Mouse (Mus musculus) hindbrain, postnatal 0 days (tissue): ENCODE measurements around the gene Apbb1ip. TPM values are rescaled to one million over a fixed set of nuclear protein-coding genes. Genes with fewer than 3 reads are reported as not detected.

Experiments used
- ATAC-seq: fragments of 200-750 bp; cut with Nextera tagmentation; 2 replicates; pipeline ENCODE4 v1.8.0; 2017; ENCODE audit warnings: mild to moderate bottlenecking, moderate TSS enrichment, moderate library complexity
- DNase-seq: peaks from one replicate; pipeline ENCODE4 v3.0.0-alpha.2; 2015; ENCODE audit warnings: low spot score
- H3K27ac ChIP-seq: fragments of 300-500 bp; sonication (generic); 2 replicates; pipeline ENCODE4 v1.5.1; 2014; ENCODE audit warnings: mild to moderate bottlenecking
- H3K27me3 ChIP-seq: fragments of 300-500 bp; sonication (generic); 2 replicates; pipeline ENCODE4 v1.6.1; 2014; ENCODE audit warnings: low read length, mixed read lengths; ENCODE audit not compliant: insufficient read depth
- H3K36me3 ChIP-seq: fragments of 300-500 bp; sonication (generic); 2 replicates; pipeline ENCODE4 v1.6.1; 2014; ENCODE audit warnings: low read length, mixed read lengths; ENCODE audit not compliant: insufficient read depth
- H3K4me1 ChIP-seq: fragments of 300-500 bp; sonication (generic); 2 replicates; pipeline ENCODE4 v1.6.1; 2014; ENCODE audit warnings: antibody characterized with exemption, low read length, mixed read lengths; ENCODE audit not compliant: insufficient read depth
- H3K4me2 ChIP-seq: fragments of 300-500 bp; sonication (generic); 2 replicates; pipeline ENCODE4 v1.6.1; 2014; ENCODE audit warnings: low read depth, mild to moderate bottlenecking, low read length, moderate library complexity, mixed read lengths
- H3K4me3 ChIP-seq: fragments of 300-500 bp; sonication (generic); 2 replicates; pipeline ENCODE4 v1.5.1; 2014; ENCODE audit warnings: low read length
- H3K9ac ChIP-seq: fragments of 300-500 bp; sonication (generic); replicated peaks from 2 replicates; pipeline ENCODE4 v1.6.1; 2014; ENCODE audit warnings: mild to moderate bottlenecking, low read length, moderate library complexity, mixed read lengths
- H3K9me3 ChIP-seq: fragments of 300-500 bp; sonication (generic); 2 replicates; pipeline ENCODE4 v1.6.1; 2016; ENCODE audit warnings: low read length, mixed read lengths
- CTCF ChIP-seq: IDR thresholded peaks from 2 replicates; pipeline ENCODE4 v1.5.1; 2016; ENCODE audit warnings: antibody characterized with exemption, control low read depth, low read depth
- WGBS: fragments of 180-500 bp; shearing (Covaris S2); extraction: QIAGEN DNeasy Blood & Tissue Kit; methylation state at CpG from one replicate; pipeline ENCODE4 v1.1.7; 2014; 5-methylcytosine and 5-hydroxymethylcytosine counted together
- polyA plus RNA-seq: library from polyadenylated mRNA; unstranded; fragments of >200 nt; fragmentation: Nextera tagmentation; extraction: Ambion mirVana; gene quantifications from 2 replicates; pipeline ENCODE4 v1.2.1, GENCODE M21; 2015
- total RNA-seq: library from RNA; depleted of rRNA; stranded (reverse); fragments of >200 nt; gene quantifications from 2 replicates; pipeline ENCODE4 v1.2.3, GENCODE M21; 2014

Apbb1ip gene
- total and polyA plus RNA-seq, 2 experiments from 2014 or later = 0.10 to 1.7 TPM

- no peak for TF ChIP-seq CTCF
- Histone ChIP-seq H3K27ac (no peak overlapping the region), H3K4me2 (no peak overlapping the region), H3K9me3 (no peaks in the 10 kb centered on the region), H3K4me1 (no peaks in the 10 kb centered on the region), H3K36me3 (no peaks in the 10 kb centered on the region), H3K4me3 (no peak overlapping the region), H3K9ac (no peak overlapping the region), H3K27me3 (no peaks in the 10 kb centered on the region)
- ATAC-seq (peak; percentile 38; the same call in 1 of the 2 replicates), DNase-seq (no peak)
- WGBS = 84% methylated on average over 6 of the region's 6 CpGs
Measured at GRCm38 (mm10) chr2:22755561-22755960, 18.3 kb upstream of the Apbb1ip start.

DNA sequence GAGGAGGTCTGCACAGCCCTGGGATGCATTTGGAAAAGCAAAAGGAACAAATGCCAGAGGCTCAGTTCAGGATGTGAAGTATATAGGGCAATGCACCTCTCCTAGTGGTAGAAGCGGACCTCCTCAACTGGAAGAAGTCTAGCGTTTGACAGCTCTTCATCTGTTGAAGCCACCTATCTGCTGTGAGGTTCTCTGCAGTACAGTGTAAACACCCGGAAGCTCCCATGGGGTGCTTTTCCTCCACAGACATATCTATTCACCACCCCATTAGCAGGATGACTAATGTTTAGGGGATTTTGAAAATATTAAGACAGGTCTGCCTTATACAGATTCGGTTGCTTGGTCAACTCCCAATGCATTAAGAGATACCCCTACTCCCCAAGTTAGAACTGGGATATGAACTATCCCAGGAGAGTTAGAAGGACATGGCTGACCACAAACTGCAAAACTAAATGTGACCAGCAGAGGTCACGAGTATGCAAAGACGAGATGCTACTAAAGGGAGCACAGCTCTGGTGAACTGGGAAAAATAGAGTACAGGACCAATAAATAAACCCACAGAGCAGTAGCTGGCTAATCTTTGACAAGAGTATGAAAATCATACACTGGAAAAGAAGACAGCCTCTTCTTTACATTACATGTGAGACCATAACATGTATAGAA lies 15.5 kb upstream of the Apbb1ip start:
- TF ChIP-seq CTCF = peak; percentile 74
- Histone ChIP-seq H3K4me1 (no peaks in the 10 kb centered on the region), H3K36me3 (no peaks in the 10 kb centered on the region), H3K9me3 (no peaks in the 10 kb centered on the region), H3K9ac (no peak overlapping the region), H3K4me3 (no peak overlapping the region), H3K27me3 (no peaks in the 10 kb centered on the region), H3K27ac (no peak overlapping the region), H3K4me2 (no peak overlapping the region)
- peak; percentile 77 for DNase-seq
- ATAC-seq = peak; percentile 66
- 42% methylated on average over 6 of the region's 6 CpGs for WGBS

- no peak overlapping the region for H3K4me2 ChIP-seq
- no peak for DNase-seq
- ATAC-seq = no peak
- H3K4me1 ChIP-seq = no peaks in the 10 kb centered on the region
- H3K9me3 ChIP-seq = no peaks in the 10 kb centered on the region
- no peak overlapping the region for H3K4me3 ChIP-seq
- no peak overlapping the region for H3K27ac ChIP-seq
- no peaks in the 10 kb centered on the region for H3K36me3 ChIP-seq
- no peak overlapping the region for H3K9ac ChIP-seq
- 43% methylated on average over 2 of the region's 2 CpGs for WGBS
- no peak for TF ChIP-seq CTCF
- no peaks in the 10 kb centered on the region for H3K27me3 ChIP-seq
Measured at GRCm38 (mm10) chr2:22760452-22760851, 13.4 kb upstream of the Apbb1ip start.

GRCm38 (mm10) chr2:22761103-22761521 lies 12.8 kb upstream of the Apbb1ip start:
- WGBS = 83% methylated on average over 7 of the region's 7 CpGs
- no peak overlapping the region for H3K4me2 ChIP-seq
- no peaks in the 10 kb centered on the region for H3K27me3 ChIP-seq
- H3K36me3 ChIP-seq = no peaks in the 10 kb centered on the region
- no peak overlapping the region for H3K9ac ChIP-seq
- DNase-seq (no peak), ATAC-seq (no peak)
- no peaks in the 10 kb centered on the region for H3K9me3 ChIP-seq
- no peaks in the 10 kb centered on the region for H3K4me1 ChIP-seq
- H3K4me3 ChIP-seq = no peak overlapping the region
- H3K27ac ChIP-seq = no peak overlapping the region
- no peak for TF ChIP-seq CTCF

- H3K4me2 ChIP-seq = no peak overlapping the region
- H3K27ac ChIP-seq = no peak overlapping the region
- TF ChIP-seq CTCF = no peak
- WGBS = 58% methylated on average over 5 of the region's 5 CpGs
- no peaks in the 10 kb centered on the region for H3K27me3 ChIP-seq
- no peak overlapping the region for H3K4me3 ChIP-seq
- no peaks in the 10 kb centered on the region for H3K36me3 ChIP-seq
- no peaks in the 10 kb centered on the region for H3K4me1 ChIP-seq
- no peak overlapping the region for H3K9ac ChIP-seq
- no peaks in the 10 kb centered on the region for H3K9me3 ChIP-seq
- no peak for DNase-seq
- 0 out of 2 replicates have a peak, but pooled peaks have one; percentile 38 for ATAC-seq
Measured at GRCm38 (mm10) chr2:22764774-22765387, 9.0 kb upstream of the Apbb1ip start.

GRCm38 (mm10) chr2:22771311-22771710 lies 2.6 kb upstream of the Apbb1ip start:
- H3K27me3 ChIP-seq = no peaks in the 10 kb centered on the region
- no peak overlapping the region for H3K9ac ChIP-seq
- no peaks in the 10 kb centered on the region for H3K36me3 ChIP-seq
- no peak overlapping the region for H3K4me2 ChIP-seq
- no peak for TF ChIP-seq CTCF
- no peak overlapping the region for H3K4me3 ChIP-seq
- ATAC-seq = no peak
- DNase-seq = no peak
- H3K4me1 ChIP-seq = no peaks in the 10 kb centered on the region; the same call in 1 of the 2 replicates
- no peak overlapping the region for H3K27ac ChIP-seq
- no peaks in the 10 kb centered on the region for H3K9me3 ChIP-seq

- no peak for TF ChIP-seq CTCF
- H3K9ac ChIP-seq = peak overlapping the region; percentile 52
- peak overlapping the region; percentile 91 for H3K4me2 ChIP-seq
- H3K36me3 ChIP-seq = no peaks in the 10 kb centered on the region
- 1% methylated on average over 25 of the region's 28 CpGs for WGBS
- no peaks in the 10 kb centered on the region for H3K9me3 ChIP-seq
- peak; percentile 78 for ATAC-seq
- peak; percentile 58 for DNase-seq
- peak overlapping the region; percentile 46 for H3K4me3 ChIP-seq
- no peak overlapping the region for H3K27ac ChIP-seq
- no peaks in the 10 kb centered on the region; the same call in 1 of the 2 replicates for H3K4me1 ChIP-seq
- no peaks in the 10 kb centered on the region for H3K27me3 ChIP-seq
Measured at GRCm38 (mm10) chr2:22774181-22774751, 372 bp downstream of the Apbb1ip start.
